Mouse (Mus musculus) embryo, embryonic 9.5 days (tissue): ENCODE results near the gene Astn2.

ENCODE experiments used
- DNase-seq: peaks from one replicate; pipeline ENCODE4 v3.0.0-alpha.2; 2017; ENCODE audit errors: extremely low spot score

Astn2 gene

GRCm38 (mm10) chr4:66169485-66169884 lies 234.9 kb downstream of the Astn2 start:
- DNase-seq = no peak

GRCm38 (mm10) chr4:66158714-66159113 lies 245.7 kb downstream of the Astn2 start:
- DNase-seq = no peak

GRCm38 (mm10) chr4:66157439-66158113 lies 246.8 kb downstream of the Astn2 start:
- no peak for DNase-seq

GRCm38 (mm10) chr4:66146546-66146945 lies 257.9 kb downstream of the Astn2 start:
- no peak for DNase-seq

- DNase-seq = no peak
Measured at GRCm38 (mm10) chr4:66126181-66126580, 278.2 kb downstream of the Astn2 start.

GRCm38 (mm10) chr4:66122766-66123358 lies 281.5 kb downstream of the Astn2 start:
- no peak for DNase-seq

- no peak for DNase-seq
Measured at GRCm38 (mm10) chr4:66114243-66114642, 290.2 kb downstream of the Astn2 start.

- DNase-seq = no peak
Measured at GRCm38 (mm10) chr4:66102037-66102436, 302.4 kb downstream of the Astn2 start.

GRCm38 (mm10) chr4:66097629-66098028 lies 306.8 kb downstream of the Astn2 start:
- no peak for DNase-seq

- no peak for DNase-seq
Measured at GRCm38 (mm10) chr4:66096104-66096503, 308.3 kb downstream of the Astn2 start.

- no peak for DNase-seq
Measured at GRCm38 (mm10) chr4:66057161-66057560, 347.2 kb downstream of the Astn2 start.

GRCm38 (mm10) chr4:66055690-66056089 lies 348.7 kb downstream of the Astn2 start:
- DNase-seq = no peak

GRCm38 (mm10) chr4:66043014-66043672 lies 361.3 kb downstream of the Astn2 start:
- no peak for DNase-seq

- no peak for DNase-seq
Measured at GRCm38 (mm10) chr4:66033826-66034225, 370.6 kb downstream of the Astn2 start.

- no peak for DNase-seq
Measured at GRCm38 (mm10) chr4:66031320-66031870, 373.0 kb downstream of the Astn2 start.

GRCm38 (mm10) chr4:66029901-66030300 lies 374.5 kb downstream of the Astn2 start:
- DNase-seq = no peak

GRCm38 (mm10) chr4:66027866-66028265 lies 376.5 kb downstream of the Astn2 start:
- DNase-seq = no peak

GRCm38 (mm10) chr4:66025393-66026062 lies 378.9 kb downstream of the Astn2 start:
- peak; percentile 26 for DNase-seq

GRCm38 (mm10) chr4:66002936-66003335 lies 401.5 kb downstream of the Astn2 start:
- no peak for DNase-seq

- no peak for DNase-seq
Measured at GRCm38 (mm10) chr4:65983643-65984042, 420.8 kb downstream of the Astn2 start.

GRCm38 (mm10) chr4:65982882-65983281 lies 421.5 kb downstream of the Astn2 start:
- DNase-seq = no peak

- DNase-seq = no peak
Measured at GRCm38 (mm10) chr4:65976251-65976650, 428.2 kb downstream of the Astn2 start.
